Mouse (Mus musculus) MEL (cell line): ENCODE measurements around the gene Tmprss11a. TPM values are rescaled to one million over a fixed set of nuclear protein-coding genes. Genes with fewer than 3 reads are reported as not detected.

Experiments used
- DNase-seq: peaks from one replicate; pipeline ENCODE4 v3.0.0; 2011; ENCODE audit warnings: low read depth, low spot score
- H3K27ac ChIP-seq: 2 replicates; pipeline ENCODE4 v1.5.1; 2012; ENCODE audit warnings: low read depth, mild to moderate bottlenecking, control low read depth, low read length, moderate library complexity; ENCODE audit not compliant: control insufficient read depth
- H3K27me3 ChIP-seq, 2 experiments: fragments of 150-350 bp in 1 of 2; sonication (generic) in 1 of 2; 2 replicates each; pipeline ENCODE4 v1.6.1; 2012; ENCODE audit warnings: low read length in 2 of 2, mild to moderate bottlenecking in 2 of 2, improper control_type of control experiment in 1 of 2, moderate library complexity in 1 of 2; ENCODE audit not compliant: insufficient read depth in 2 of 2, control insufficient read depth in 1 of 2
- H3K36me3 ChIP-seq, 2 experiments: 2 replicates each; pipeline ENCODE4 v1.6.1; 2012 to 2014; ENCODE audit warnings: low read length in 2 of 2, improper control_type of control experiment in 1 of 2, inconsistent platforms in 1 of 2, mild to moderate bottlenecking in 1 of 2; ENCODE audit not compliant: insufficient read depth in 2 of 2, control insufficient read depth in 1 of 2
- H3K4me1 ChIP-seq, 2 experiments: fragments of 150-350 bp in 1 of 2; sonication (generic) in 1 of 2; 2 replicates each; pipeline ENCODE4 v1.6.1; 2012; ENCODE audit warnings: low read length in 2 of 2, improper control_type of control experiment in 1 of 2, mild to moderate bottlenecking in 1 of 2; ENCODE audit not compliant: insufficient read depth in 2 of 2, control insufficient read depth in 1 of 2
- H3K4me3 ChIP-seq, 2 experiments: fragments of 150-350 bp in 1 of 2; sonication (generic) in 1 of 2; 2 replicates each; pipeline ENCODE4 v1.5.1; 2012; ENCODE audit warnings: low read depth in 2 of 2, low read length in 2 of 2, mild to moderate bottlenecking in 2 of 2, moderate library complexity in 2 of 2, control low read depth in 1 of 2, improper control_type of control experiment in 1 of 2; ENCODE audit not compliant: control insufficient read depth in 1 of 2, insufficient read depth in 1 of 2
- H3K79me2 ChIP-seq: 2 replicates; pipeline ENCODE4 v1.6.1; 2012; ENCODE audit warnings: mild to moderate bottlenecking, low read length, moderate library complexity; ENCODE audit not compliant: control insufficient read depth, poor library complexity, insufficient read depth
- H3K9ac ChIP-seq: 2 replicates; pipeline ENCODE4 v1.6.1; 2012; ENCODE audit warnings: low read depth, mild to moderate bottlenecking, control low read depth, low read length, moderate library complexity; ENCODE audit not compliant: control insufficient read depth, poor library complexity, severe bottlenecking
- H3K9me3 ChIP-seq: fragments of 150-350 bp; sonication (generic); replicated peaks from 2 replicates; pipeline ENCODE4 v1.6.1; 2012; ENCODE audit warnings: mild to moderate bottlenecking, low read length, improper control_type of control experiment, moderate library complexity; ENCODE audit not compliant: insufficient read depth
- BHLHE40 ChIP-seq: IDR thresholded peaks from 2 replicates; pipeline ENCODE4 v1.6.1; 2012; ENCODE audit warnings: low read depth, mild to moderate bottlenecking, inconsistent platforms, low read length, improper control_type of control experiment, borderline replicate concordance
- CHD1 ChIP-seq: IDR thresholded peaks from 2 replicates; pipeline ENCODE4 v1.6.1; 2012; ENCODE audit warnings: low read depth, mild to moderate bottlenecking, inconsistent platforms, low read length, improper control_type of control experiment
- CHD2 ChIP-seq: IDR thresholded peaks from 2 replicates; pipeline ENCODE4 v1.6.1; 2011; ENCODE audit warnings: low read length, improper control_type of control experiment
- CTCF ChIP-seq, 3 experiments: IDR thresholded peaks in 2 of 3; conservative IDR thresholded peaks in 1 of 3; 2 replicates each; pipeline ENCODE4 v1.5.1; 2011 to 2012; ENCODE audit warnings: low read length in 3 of 3, low read depth in 2 of 3, mild to moderate bottlenecking in 2 of 3, improper control_type of control experiment in 1 of 3, inconsistent platforms in 1 of 3, mixed read lengths in 1 of 3, moderate library complexity in 1 of 3; ENCODE audit not compliant: control insufficient read depth in 1 of 3, insufficient read depth in 1 of 3, poor library complexity in 1 of 3, severe bottlenecking in 1 of 3
- ELF1 ChIP-seq: IDR thresholded peaks from 2 replicates; pipeline ENCODE4 v1.6.1; 2014; ENCODE audit warnings: low read depth, mild to moderate bottlenecking, inconsistent platforms, low read length, improper control_type of control experiment, moderate library complexity
- EP300 ChIP-seq, 2 experiments: IDR thresholded peaks; 2 replicates each; pipeline ENCODE4 v1.6.1; 2011; ENCODE audit warnings: improper control_type of control experiment in 2 of 2, low read length in 2 of 2, low read depth in 1 of 2, mild to moderate bottlenecking in 1 of 2
- GABPA ChIP-seq: IDR thresholded peaks from 2 replicates; pipeline ENCODE4 v1.6.1; 2012; ENCODE audit warnings: low read depth, mild to moderate bottlenecking, inconsistent platforms, low read length, improper control_type of control experiment, moderate library complexity
- GATA1 ChIP-seq: IDR thresholded peaks from 2 replicates; pipeline ENCODE4 v1.6.1; 2011; ENCODE audit warnings: low read depth, low read length, improper control_type of control experiment
- HCFC1 ChIP-seq: IDR thresholded peaks from 2 replicates; pipeline ENCODE4 v1.6.1; 2012; ENCODE audit warnings: low read depth, mild to moderate bottlenecking, inconsistent platforms, low read length, improper control_type of control experiment, moderate library complexity
- KAT2A ChIP-seq: conservative IDR thresholded peaks from 2 replicates; pipeline ENCODE4 v1.6.1; 2012; ENCODE audit warnings: low read depth, low read length, improper control_type of control experiment, inconsistent platforms
- MAFK ChIP-seq: IDR thresholded peaks from 2 replicates; pipeline ENCODE4 v1.6.1; 2011; ENCODE audit warnings: low read depth, mild to moderate bottlenecking, low read length, improper control_type of control experiment, borderline replicate concordance
- MAX ChIP-seq: IDR thresholded peaks from 2 replicates; pipeline ENCODE4 v1.6.1; 2011; ENCODE audit warnings: low read length, improper control_type of control experiment
- MAZ ChIP-seq: IDR thresholded peaks from 2 replicates; pipeline ENCODE4 v1.6.1; 2012; ENCODE audit warnings: low read depth, mild to moderate bottlenecking, inconsistent platforms, low read length, improper control_type of control experiment
- MYC ChIP-seq: IDR thresholded peaks from 2 replicates; pipeline ENCODE4 v1.6.1; 2011; ENCODE audit warnings: low read depth, mild to moderate bottlenecking, low read length, improper control_type of control experiment, moderate library complexity
- POLR2A ChIP-seq, 2 experiments: IDR thresholded peaks; 2 replicates each; pipeline ENCODE4 v1.6.1; 2011 to 2012; ENCODE audit warnings: low read length in 2 of 2, mild to moderate bottlenecking in 2 of 2, control low read depth in 1 of 2, improper control_type of control experiment in 1 of 2, low read depth in 1 of 2, moderate library complexity in 1 of 2; ENCODE audit not compliant: control insufficient read depth in 1 of 2, insufficient read depth in 1 of 2, poor library complexity in 1 of 2
- RAD21 ChIP-seq: IDR thresholded peaks from 2 replicates; pipeline ENCODE4 v1.6.1; 2011; ENCODE audit warnings: mild to moderate bottlenecking, low read depth, low read length, improper control_type of control experiment
- RCOR1 ChIP-seq: IDR thresholded peaks from 2 replicates; pipeline ENCODE4 v1.6.1; 2012; ENCODE audit warnings: low read depth, mild to moderate bottlenecking, inconsistent platforms, low read length, improper control_type of control experiment
- SIN3A ChIP-seq: IDR thresholded peaks from 2 replicates; pipeline ENCODE4 v1.6.1; 2012; ENCODE audit warnings: low read length, improper control_type of control experiment, inconsistent platforms
- SMC3 ChIP-seq: IDR thresholded peaks from 2 replicates; pipeline ENCODE4 v1.6.1; 2011; ENCODE audit warnings: low read depth, low read length, improper control_type of control experiment
- TAL1 ChIP-seq: IDR thresholded peaks from 2 replicates; pipeline ENCODE4 v1.6.1; 2012; ENCODE audit warnings: mild to moderate bottlenecking, inconsistent platforms, low read length, moderate library complexity, mixed read lengths
- TCF12 ChIP-seq: IDR thresholded peaks from 2 replicates; pipeline ENCODE4 v1.6.1; 2014; ENCODE audit warnings: low read depth, mild to moderate bottlenecking, inconsistent platforms, low read length, improper control_type of control experiment, moderate library complexity
- UBTF ChIP-seq: IDR thresholded peaks from 2 replicates; pipeline ENCODE4 v1.6.1; 2012; ENCODE audit warnings: low read depth, mild to moderate bottlenecking, inconsistent platforms, low read length, improper control_type of control experiment, moderate library complexity, borderline replicate concordance; ENCODE audit not compliant: insufficient read depth
- USF1 ChIP-seq: IDR thresholded peaks from 2 replicates; pipeline ENCODE4 v1.6.1; 2014; ENCODE audit warnings: low read depth, mild to moderate bottlenecking, inconsistent platforms, low read length, improper control_type of control experiment, moderate library complexity
- USF2 ChIP-seq, 2 experiments: IDR thresholded peaks; 2 replicates each; pipeline ENCODE4 v1.6.1; 2011 to 2012; ENCODE audit warnings: improper control_type of control experiment in 2 of 2, low read length in 2 of 2, borderline replicate concordance in 1 of 2, inconsistent platforms in 1 of 2, low read depth in 1 of 2, mild to moderate bottlenecking in 1 of 2; ENCODE audit not compliant: insufficient read depth in 1 of 2
- ZNF384 ChIP-seq: IDR thresholded peaks from 2 replicates; pipeline ENCODE4 v1.6.1; 2012; ENCODE audit warnings: low read depth, mild to moderate bottlenecking, inconsistent platforms, low read length, improper control_type of control experiment
- polyA plus RNA-seq, 2 experiments: library from polyadenylated mRNA; stranded (reverse) in 1 of 2; unstranded in 1 of 2; fragments of >175 nt in 1 of 2; fragments of >200 nt in 1 of 2; gene quantifications; 2 replicates each; pipeline versions ENCODE4 v1.2.1 to v1.2.4; 2012; ENCODE audit warnings: low replicate concordance in 2 of 2, low read depth in 1 of 2; ENCODE audit not compliant: insufficient read length in 2 of 2, insufficient read depth in 1 of 2, missing spikeins in 1 of 2
- total RNA-seq: library from RNA; depleted of rRNA; stranded (reverse); fragments of 300-350 nt; gene quantifications from 2 replicates; pipeline ENCODE4 v1.2.3, GENCODE M21; 2012

The Tmprss11a gene
- total and polyA plus RNA-seq, 3 experiments, result not detected

DNA sequence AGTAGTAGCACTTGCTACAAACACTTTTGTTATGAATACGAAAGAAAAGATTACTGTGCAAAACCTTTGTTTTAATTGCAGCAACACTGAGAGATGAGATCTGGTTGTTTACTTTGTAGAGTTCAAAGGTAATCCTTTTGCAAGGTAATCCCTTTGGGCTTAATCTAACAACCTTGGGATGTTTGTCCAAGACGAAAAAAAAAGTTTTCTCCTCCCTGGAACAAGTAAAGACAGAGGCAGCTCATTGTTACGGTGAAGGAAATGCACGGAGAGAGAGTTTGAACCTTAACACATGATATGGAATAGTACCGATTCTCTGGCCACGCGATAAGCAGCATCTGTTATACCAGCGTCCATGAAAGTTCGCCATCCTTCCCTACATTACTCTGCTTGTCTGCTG lies 5.1 kb upstream of the Tmprss11a start:
- H3K79me2 ChIP-seq, result no peaks in the 10 kb centered on the region
- no peak overlapping the region for H3K9ac ChIP-seq
- no peak for DNase-seq
- no peak overlapping the region for H3K27ac ChIP-seq
- no peaks in the 10 kb centered on the region for H3K4me1 ChIP-seq
- TF ChIP-seq GABPA (no peak), CTCF (IDR thresholded peaks at IDR 0.05 in 2 of 3, conservative IDR thresholded peaks at IDR 0.05 in 1 of 3; ENCODE audit: control insufficient read depth in 1 of 3, insufficient read depth in 1 of 3, low read depth in 2 of 3, low read length in 3 of 3, poor library complexity in 1 of 3, severe bottlenecking in 1 of 3) (no peak), BHLHE40 (no peak), HCFC1 (no peak), SIN3A (no peak), CHD2 (no peak), MAFK (no peak), CHD1 (no peak), UBTF (no peak), RAD21 (no peak), MAX (no peak), KAT2A (no peak), TAL1 (no peak), USF1 (no peak), ELF1 (no peak)
- no peaks in the 10 kb centered on the region for H3K9me3 ChIP-seq
- no peaks in the 10 kb centered on the region for H3K36me3 ChIP-seq
- no peak overlapping the region for H3K4me3 ChIP-seq
- no peaks in the 10 kb centered on the region for H3K27me3 ChIP-seq

DNA sequence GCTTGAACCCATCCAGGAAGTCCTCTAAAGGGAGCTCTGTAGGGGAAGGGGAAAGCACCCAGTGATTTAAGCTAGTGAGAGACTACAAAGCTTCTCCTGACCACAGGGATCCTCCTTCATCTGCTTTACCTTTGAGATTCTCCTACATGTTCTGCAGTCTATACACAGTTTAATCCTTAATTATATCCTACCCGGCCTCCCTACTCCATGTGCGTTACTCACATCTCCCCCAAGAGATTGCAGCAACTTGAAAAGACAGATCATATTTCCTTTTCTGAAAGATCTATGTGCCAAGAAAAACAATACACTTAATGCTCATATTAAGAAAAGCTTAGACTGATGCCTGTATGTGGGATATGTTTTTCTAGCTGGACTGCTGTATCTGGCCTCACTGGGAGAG lies 29.5 kb downstream of the Tmprss11a start:
- H3K4me3 ChIP-seq, result no peak overlapping the region
- no peak for DNase-seq
- TF ChIP-seq GABPA (no peak), RCOR1 (no peak), POLR2A (IDR thresholded peaks at IDR 0.05; ENCODE audit: control insufficient read depth in 1 of 2, insufficient read depth in 1 of 2, low read depth in 1 of 2, low read length in 2 of 2, poor library complexity in 1 of 2) (no peak), TAL1 (no peak), USF2 (IDR thresholded peaks at IDR 0.05; ENCODE audit: borderline replicate concordance in 1 of 2, insufficient read depth in 1 of 2, low read depth in 1 of 2, low read length in 2 of 2) (no peak), ZNF384 (no peak), SMC3 (no peak), MAZ (no peak), GATA1 (no peak), ELF1 (no peak), EP300 (IDR thresholded peaks at IDR 0.05; ENCODE audit: low read depth in 1 of 2, low read length in 2 of 2) (no peak), UBTF (no peak), MYC (no peak), MAX (no peak), TCF12 (no peak), CTCF (IDR thresholded peaks at IDR 0.05 in 2 of 3, conservative IDR thresholded peaks at IDR 0.05 in 1 of 3; ENCODE audit: control insufficient read depth in 1 of 3, insufficient read depth in 1 of 3, low read depth in 2 of 3, low read length in 3 of 3, poor library complexity in 1 of 3, severe bottlenecking in 1 of 3) (no peak), HCFC1 (no peak), USF1 (no peak)
- TF ChIP-seq, all 39 proteins: peak for 0

More for the DNA sequence above, 29.5 kb downstream of the Tmprss11a start:
- no peaks in the 10 kb centered on the region for H3K9me3 ChIP-seq
- H3K4me1 ChIP-seq, result no peaks in the 10 kb centered on the region
- no peak overlapping the region for H3K27ac ChIP-seq
- H3K36me3 ChIP-seq, result no peaks in the 10 kb centered on the region
- H3K79me2 ChIP-seq, result no peaks in the 10 kb centered on the region
- H3K9ac ChIP-seq, result no peak overlapping the region
- H3K27me3 ChIP-seq, result no peaks in the 10 kb centered on the region
